Mouse (Mus musculus) urinary bladder, postnatal 14 days (tissue): ENCODE measurements around the gene Mcm10.
"Not testable (repeated sequence)": the region's sequence is repeated elsewhere in the genome, so short reads cannot be mapped to it uniquely, and the experiment has no call there.

Source experiments
- DNase-seq: peaks from one replicate; pipeline ENCODE4 v3.0.0; 2021; ENCODE audit warnings: low spot score

Gene Mcm10

GRCm38 (mm10) chr2:4985000-4985399 is 27.6 kb downstream of the Mcm10 start:
- DNase-seq = no peak

- no peak for DNase-seq
Observed at GRCm38 (mm10) chr2:4983987-4984386, 28.6 kb downstream of the Mcm10 start.

GRCm38 (mm10) chr2:4978091-4978490 is 34.5 kb downstream of the Mcm10 start:
- no peak for DNase-seq

GRCm38 (mm10) chr2:4975807-4976206 is 36.8 kb downstream of the Mcm10 start, which contains the start of gene Ucma:
Gene Ucma (plus strand): TSS chr2:4976122.
- DNase-seq = no peak

GRCm38 (mm10) chr2:4969083-4969482 is 43.5 kb downstream of the Mcm10 start:
- no peak for DNase-seq

GRCm38 (mm10) chr2:4967806-4968205 is 44.8 kb downstream of the Mcm10 start:
- no peak for DNase-seq

- no peak for DNase-seq
Observed at GRCm38 (mm10) chr2:4958039-4958438, 54.6 kb downstream of the Mcm10 start.

- no peak for DNase-seq
Observed at GRCm38 (mm10) chr2:4954216-4954760, 58.3 kb downstream of the Mcm10 start.

- no peak for DNase-seq
Observed at GRCm38 (mm10) chr2:4950986-4951385, 61.6 kb downstream of the Mcm10 start.

GRCm38 (mm10) chr2:4949691-4950090 is 62.9 kb downstream of the Mcm10 start:
- DNase-seq = not testable (repeated sequence)

- no peak for DNase-seq
Observed at GRCm38 (mm10) chr2:4940861-4941260, 71.7 kb downstream of the Mcm10 start.
